Mouse (Mus musculus): ENCODE measurements around the gene Csn2.
A peak's percentile ranks its signal among the peaks of the same experiment; 100 is the strongest.

The Csn2 gene

DNA sequence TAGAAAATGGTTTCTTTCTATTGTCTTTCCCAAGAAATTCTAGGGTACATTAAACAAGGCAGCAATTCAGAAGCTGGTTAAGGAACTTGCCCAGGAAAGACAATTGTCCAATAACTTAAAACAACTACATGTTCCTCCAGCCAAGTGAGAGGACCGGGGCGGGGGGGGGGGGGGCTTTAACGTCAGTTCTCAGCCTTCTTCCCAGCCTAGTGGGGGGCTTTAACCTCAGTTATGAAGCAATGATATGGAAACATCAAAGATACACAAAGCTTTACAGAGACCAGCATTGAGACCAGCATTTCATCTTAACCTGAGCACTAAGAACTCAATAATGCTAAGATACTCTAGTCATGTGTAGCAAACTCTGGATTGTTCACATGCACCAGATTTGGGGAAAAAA lies at the start of gene Csn2:
Csn2 (minus strand) TSS at position 101 of the 400 bp plus-strand sequence.
- DNase-seq (ENCODE audit: low spot score) = no peak

DNA sequence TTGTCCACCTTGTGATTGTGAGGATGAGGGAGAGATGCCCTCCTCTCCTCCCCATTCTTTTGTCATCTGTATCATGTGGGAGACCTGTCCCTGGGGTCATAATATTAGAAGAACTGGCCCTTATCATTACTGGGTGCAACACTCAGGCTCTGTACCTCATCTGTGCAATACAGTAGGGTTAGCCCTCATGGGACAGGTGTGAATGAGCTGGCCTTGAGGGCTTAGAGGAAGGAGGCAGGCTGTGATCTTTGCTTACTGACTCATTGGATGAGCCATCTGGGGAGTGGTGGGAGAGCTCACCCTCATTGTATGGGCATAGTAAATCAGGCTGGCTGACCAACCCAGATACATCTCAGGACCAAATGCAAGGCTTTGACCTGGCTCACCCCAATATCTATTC lies 35.4 kb upstream of the Csn2 start:
- DNase-seq (ENCODE audit: low spot score) = no peak

DNA sequence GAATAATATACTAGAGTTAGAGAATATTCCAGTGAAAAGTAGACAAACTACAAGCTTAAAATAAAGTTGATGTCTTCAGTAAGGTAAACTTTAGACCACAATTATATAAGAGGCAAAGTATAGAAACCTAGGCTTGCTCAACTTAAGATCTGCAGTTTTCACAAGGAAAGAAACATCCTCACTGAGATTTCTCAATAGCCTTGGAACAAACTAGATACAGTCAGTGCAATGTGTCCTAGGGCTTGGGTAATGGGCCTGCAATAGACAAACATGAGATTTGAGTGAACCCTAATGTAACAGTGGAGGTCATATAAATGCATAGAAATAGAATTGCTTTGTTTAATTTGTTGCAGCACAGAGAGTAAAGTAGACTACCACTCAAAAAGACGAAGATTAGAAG lies 6.5 kb upstream of the Csn2 start:
- DNase-seq (ENCODE audit: low spot score) = no peak

DNA sequence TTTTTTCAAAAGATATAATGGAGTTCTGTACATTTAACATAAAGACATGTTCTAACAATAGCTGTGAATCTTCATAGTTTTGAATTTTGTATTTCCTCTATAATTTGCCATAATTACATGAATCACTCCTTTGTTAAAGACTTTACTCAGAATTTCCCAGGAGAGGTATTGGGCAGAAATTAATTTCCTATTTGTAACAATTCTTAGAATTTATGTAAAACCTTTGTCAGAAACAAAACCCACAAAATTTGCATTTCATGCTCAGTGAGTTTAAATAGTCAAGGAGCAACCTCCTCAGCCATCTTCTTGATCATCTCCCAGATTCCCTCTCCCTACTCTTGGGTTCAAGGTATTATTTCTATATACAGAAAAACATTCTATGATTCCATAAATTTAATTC lies 33.5 kb downstream of the Csn2 start, which contains the start of gene Csn1s1:
Csn1s1 (plus strand) TSS at position 301 of the 400 bp plus-strand sequence.
- DNase-seq (ENCODE audit: low spot score) = no peak

DNA sequence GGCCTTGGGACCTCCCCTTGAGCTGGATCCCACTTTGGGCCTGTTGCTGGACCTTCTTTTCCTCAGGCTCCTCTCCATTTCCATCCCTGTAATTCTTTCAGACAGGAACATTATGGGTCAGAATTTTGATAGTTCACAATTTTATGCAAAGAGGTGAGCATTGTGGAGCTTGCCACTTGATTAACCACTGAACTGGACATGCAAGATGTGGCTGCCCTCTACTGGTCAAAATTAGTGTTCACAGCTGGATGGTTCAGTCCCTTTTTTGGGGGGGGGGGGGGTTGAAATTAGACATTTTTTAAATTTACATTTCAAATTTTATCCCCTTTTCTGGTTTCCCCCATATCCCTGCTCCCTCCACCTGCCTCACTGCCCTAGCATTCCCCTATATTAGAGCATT lies 56.6 kb downstream of the Csn2 start:
- peak; percentile 26 for DNase-seq (ENCODE audit: low spot score)

All from embryo, embryonic 10 days (tissue).